8 mouse cellular contexts compared by ENCODE assay signal in the genomic region with DNA sequence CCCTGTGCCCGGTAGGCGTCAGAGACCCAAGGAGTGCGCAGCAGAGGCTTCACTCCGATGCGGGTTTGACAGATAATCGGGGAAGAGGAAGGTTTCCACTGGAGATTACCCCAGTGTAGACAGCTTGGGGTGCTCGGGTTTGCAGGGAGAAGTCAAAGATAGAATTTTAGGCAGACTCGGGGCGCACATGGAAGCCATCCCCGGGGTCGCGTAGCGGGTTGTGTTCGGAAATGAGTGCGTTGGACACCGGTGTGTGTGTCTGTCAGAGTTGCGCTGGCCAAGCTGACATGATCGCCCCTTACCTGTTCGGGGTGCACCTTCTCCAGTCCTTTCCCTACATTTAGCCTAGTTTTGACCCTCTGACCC. TPM values are rescaled to one million over a fixed set of nuclear protein-coding genes. Genes with fewer than 3 reads are reported as not detected.
DNase-seq lines count a peak whose midpoint lies in the region; ATAC-seq and TF ChIP-seq lines count a peak whose summit lies in the region.

No protein-coding gene starts in this region.

- H3K9ac ChIP-seq in lung, embryonic 16.5 days (ENCODE audit: low read length) = peak overlapping the region; percentile 74

- peaks cover 21% of the 10 kb centered on the region for H3K27me3 ChIP-seq in lung, embryonic 16.5 days (ENCODE audit: control insufficient read depth, insufficient read depth, low read depth, low read length)
- peaks cover 72% of the 10 kb centered on the region for H3K27me3 ChIP-seq in limb, embryonic 10.5 days (ENCODE audit: low read depth, poor library complexity, severe bottlenecking)

- no peaks in the 10 kb centered on the region for H3K9me3 ChIP-seq in lung, embryonic 16.5 days (ENCODE audit: control insufficient read depth, low read length)
- no peaks in the 10 kb centered on the region for H3K9me3 ChIP-seq in limb, embryonic 10.5 days (replicated peaks)

- ATAC-seq in lung, embryonic 16.5 days (ENCODE audit: low read depth) = no peak

- TF ChIP-seq POLR2A in olfactory bulb, adult 2 months (IDR thresholded peaks at IDR 0.05; ENCODE audit: insufficient read depth, low read depth, low read length) = no peak

- WGBS in lung, embryonic 16.5 days = 4% methylated on average over 19 of the region's 19 CpGs
- WGBS in limb, embryonic 10.5 days = 2% methylated on average over 19 of the region's 19 CpGs
- 2% methylated on average over 19 of the region's 19 CpGs for WGBS in olfactory bulb, adult 2 months

- peak overlapping the region; percentile 82 for H3K4me2 ChIP-seq in lung, embryonic 16.5 days (ENCODE audit: low read depth, low read length)

- TF ChIP-seq CTCF in olfactory bulb, adult 2 months (IDR thresholded peaks at IDR 0.05; ENCODE audit: insufficient read depth, low read depth, low read length) = no peak

- H3K4me1 ChIP-seq in lung, embryonic 16.5 days (replicated peaks; ENCODE audit: control insufficient read depth, insufficient read depth, low read length) = peaks cover 13% of the 10 kb centered on the region; the same call in 1 of the 2 replicates
- H3K4me1 ChIP-seq in limb, embryonic 10.5 days = peaks cover 10% of the 10 kb centered on the region
- H3K4me1 ChIP-seq in olfactory bulb, adult 2 months (ENCODE audit: control insufficient read depth, insufficient read depth, low read length) = peaks cover 15% of the 10 kb centered on the region

- H3K27ac ChIP-seq in lung, embryonic 16.5 days (ENCODE audit: low read length) = no peak overlapping the region
- H3K27ac ChIP-seq in limb, embryonic 10.5 days = no peak overlapping the region
- H3K27ac ChIP-seq in olfactory bulb, adult 2 months (ENCODE audit: insufficient read depth, low read depth, low read length) = peak overlapping the region; percentile 58; the same call in 1 of the 2 replicates

- no peaks in the 10 kb centered on the region for H3K36me3 ChIP-seq in lung, embryonic 16.5 days (ENCODE audit: control insufficient read depth, insufficient read depth, low read length)
- no peaks in the 10 kb centered on the region for H3K36me3 ChIP-seq in limb, embryonic 10.5 days

- peak; percentile 19 for DNase-seq in cerebellum, adult 11 months
- DNase-seq in cerebellum, adult 8-10 months = no peak
- DNase-seq in lung, postnatal 25 days (ENCODE audit: low spot score) = no peak
- peak; percentile 50 for DNase-seq in limb, embryonic 10.5 days (ENCODE audit: low spot score)
- DNase-seq in right cerebral cortex, adult 2 months (ENCODE audit: low spot score in 2 of 2) = no peak
- no peak for DNase-seq in gastrocnemius, postnatal 4 days (ENCODE audit: low spot score in 2 of 2)

- H3K4me3 ChIP-seq in lung, embryonic 16.5 days (ENCODE audit: low read length) = peak overlapping the region; percentile 86
- H3K4me3 ChIP-seq in limb, embryonic 10.5 days = peak overlapping the region; percentile 77
- peak overlapping the region; percentile 82 for H3K4me3 ChIP-seq in olfactory bulb, adult 2 months (ENCODE audit: insufficient read depth, low read depth, low read length)

RNA-seq across cellular contexts. Expression of gene Arntl, which starts 1.1 kb away (rescaled TPM):
- 12.6 and 13.5 TPM in 2 replicates for polyA plus RNA-seq in lung, embryonic 16.5 days (2015; fragmentation: Nextera tagmentation; extraction: Ambion mirVana)
- 8.0 and 9.6 TPM in 2 replicates for polyA plus RNA-seq in limb, embryonic 10.5 days (2016; fragmentation: Nextera tagmentation; extraction: Ambion mirVana)
- not detected in 2 replicates for polyA plus RNA-seq in olfactory bulb, adult 2 months (2012; ENCODE audit: insufficient read depth, insufficient read length, low replicate concordance, missing spikeins)
- total RNA-seq in gastrocnemius, postnatal 4 days (2021) = 10 to 100 TPM in 1 of 2 experiments, 1 to 10 TPM in 1; 9.0 to 10.7 TPM

Comparison
In these comparisons a context has a peak if more than half of its experiments do, and no peak if none do; other contexts are left out.
1. DNase-seq: peak in cerebellum, adult 11 months (single experiment) and limb, embryonic 10.5 days (single experiment); none in cerebellum, adult 8-10 months (single experiment), lung, postnatal 25 days (single experiment), right cerebral cortex, adult 2 months (0 of 2) and gastrocnemius, postnatal 4 days (0 of 2).
2. Peak in every context shown above with its lines, with median percentiles within 50 percentile points of each other: H3K4me3 ChIP-seq.